Mouse (Mus musculus) layer of hippocampus, postnatal 25 days (tissue): ENCODE results near the gene Galnt10. TPM values are rescaled to one million over a fixed set of nuclear protein-coding genes. Genes with fewer than 3 reads are reported as not detected.

Experiments used
- DNase-seq, 2 experiments: peaks; one replicate each; pipeline ENCODE4 v3.0.0; 2022; ENCODE audit warnings: mixed read lengths in 2 of 2, low spot score in 1 of 2; ENCODE audit errors: extremely low spot score in 1 of 2
- total RNA-seq, 2 experiments: library from RNA; stranded (reverse); gene quantifications; 2 replicates each; pipeline ENCODE4 v1.2.3; 2021

The Galnt10 gene
- total RNA-seq, 2 experiments from 2014 or later = 7.1 TPM

- no peak for DNase-seq
Observed at GRCm38 (mm10) chr11:57633975-57634585, 11.2 kb upstream of the Galnt10 start.

DNA sequence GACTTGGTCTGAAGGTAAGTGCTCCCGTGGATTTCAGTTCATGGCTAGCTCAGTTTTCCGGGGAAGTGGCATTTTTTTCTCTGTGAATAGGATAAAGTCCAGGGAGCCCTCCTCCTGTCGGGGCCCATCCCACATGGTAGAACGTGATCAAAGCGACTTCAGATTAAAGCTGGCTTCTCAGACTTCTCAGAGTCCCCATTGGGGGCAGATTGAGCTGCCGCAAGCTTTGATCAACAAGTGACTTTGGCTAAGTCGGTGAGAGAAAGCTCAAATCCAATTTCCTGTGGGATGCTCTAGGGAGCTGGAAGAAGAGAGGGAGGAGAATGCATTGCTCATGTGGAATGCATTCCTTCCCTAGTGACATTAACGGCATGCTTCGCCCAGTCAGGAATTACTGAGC lies 10.1 kb upstream of the Galnt10 start:
- DNase-seq = no peak

DNA sequence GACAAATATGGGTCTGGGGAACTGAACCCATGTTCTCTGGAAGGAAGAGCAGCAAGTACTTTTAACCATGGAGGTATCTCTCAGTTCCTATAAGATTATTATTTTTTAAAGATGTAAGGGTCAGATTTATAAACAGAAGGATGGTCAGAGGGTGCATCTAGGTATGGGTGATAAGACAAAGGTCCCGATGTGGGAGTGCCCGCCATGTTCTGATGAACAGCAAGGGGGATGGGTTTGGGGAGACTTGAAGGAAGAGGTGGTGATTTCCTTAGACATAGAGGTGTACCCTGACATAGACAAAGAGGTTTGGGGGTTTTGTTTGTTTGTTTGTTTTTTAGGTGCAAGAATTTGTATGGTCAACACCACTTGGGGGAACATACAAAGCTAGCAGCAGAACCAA lies 1.6 kb upstream of the Galnt10 start:
- DNase-seq = no peak

GRCm38 (mm10) chr11:57644245-57645017 lies 811 bp upstream of the Galnt10 start:
- DNase-seq = no peak

GRCm38 (mm10) chr11:57645847-57646246 lies 605 bp downstream of the Galnt10 start:
- no peak for DNase-seq

- no peak for DNase-seq
Observed at GRCm38 (mm10) chr11:57646416-57646815, 1.2 kb downstream of the Galnt10 start.

DNA sequence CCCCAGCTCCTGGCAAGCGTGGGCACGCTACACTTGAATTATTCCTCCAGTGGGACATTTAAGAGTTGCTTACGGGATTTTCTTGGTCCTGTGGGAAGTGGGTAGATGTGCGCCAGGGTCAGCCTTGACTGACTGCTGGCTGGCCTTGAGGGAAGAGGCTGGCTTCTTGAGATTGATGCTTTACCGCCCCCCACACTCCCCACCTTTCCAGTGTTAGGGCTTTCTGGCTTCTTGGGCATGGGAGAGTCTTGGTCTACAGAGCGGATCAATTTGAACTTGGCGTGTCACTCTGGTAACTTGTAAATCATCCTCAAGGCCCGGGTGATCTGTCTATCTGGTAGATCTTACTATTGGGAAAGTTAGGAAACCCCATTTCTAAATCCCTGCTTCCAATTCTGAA lies 1.7 kb downstream of the Galnt10 start:
- no peak for DNase-seq

DNA sequence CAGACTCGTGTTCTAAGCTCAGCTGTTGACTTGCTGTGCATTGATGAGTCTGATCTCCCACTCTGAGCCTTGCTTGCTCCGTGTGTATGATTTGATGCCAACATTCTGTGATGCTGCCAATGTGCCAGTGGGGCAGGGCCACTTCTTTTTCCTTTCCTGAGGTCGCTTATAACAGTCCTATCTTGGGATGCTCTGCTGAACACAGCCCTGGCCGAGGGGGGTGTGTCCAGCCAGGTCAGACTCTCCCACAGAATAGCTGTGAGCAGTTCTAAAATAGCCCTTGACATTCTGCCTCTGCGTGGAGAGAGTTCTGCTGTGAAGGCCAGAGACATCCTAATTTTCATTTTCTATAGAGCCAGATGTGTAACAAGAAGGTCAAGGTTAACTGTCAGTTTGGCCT lies 2.2 kb downstream of the Galnt10 start:
- DNase-seq = no peak

DNA sequence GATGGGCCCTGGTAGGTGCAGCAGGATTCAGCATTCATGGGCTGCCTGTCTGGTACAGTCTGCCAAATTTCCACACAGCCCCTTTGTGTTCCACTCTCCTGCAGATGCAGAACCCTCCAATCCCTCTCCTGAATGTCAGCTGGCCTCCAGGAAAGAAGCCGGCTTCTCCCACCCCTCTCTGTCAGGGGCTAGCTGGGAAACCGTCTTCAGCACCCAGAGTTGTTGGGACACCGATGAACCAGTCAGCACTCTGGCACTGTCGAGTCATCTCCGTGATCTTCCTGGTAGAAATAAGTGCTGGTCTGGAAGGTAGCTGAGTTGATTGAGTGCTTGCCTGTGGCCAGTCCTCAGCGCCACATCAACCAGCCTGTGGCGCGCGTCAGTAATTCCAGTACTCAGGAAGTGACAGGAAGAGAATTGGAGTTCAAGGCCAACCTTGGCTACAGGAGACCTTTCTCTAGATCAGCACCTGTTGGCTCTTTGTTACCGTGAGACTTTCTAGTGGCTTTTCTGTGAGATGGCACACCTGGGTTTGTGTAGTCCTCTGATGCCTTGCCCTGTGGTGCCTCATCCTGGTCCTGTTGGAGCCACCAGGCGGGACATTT lies 3.1 kb downstream of the Galnt10 start:
- DNase-seq = no peak

- DNase-seq = no peak
Observed at GRCm38 (mm10) chr11:57649269-57649668, 4.0 kb downstream of the Galnt10 start.

DNA sequence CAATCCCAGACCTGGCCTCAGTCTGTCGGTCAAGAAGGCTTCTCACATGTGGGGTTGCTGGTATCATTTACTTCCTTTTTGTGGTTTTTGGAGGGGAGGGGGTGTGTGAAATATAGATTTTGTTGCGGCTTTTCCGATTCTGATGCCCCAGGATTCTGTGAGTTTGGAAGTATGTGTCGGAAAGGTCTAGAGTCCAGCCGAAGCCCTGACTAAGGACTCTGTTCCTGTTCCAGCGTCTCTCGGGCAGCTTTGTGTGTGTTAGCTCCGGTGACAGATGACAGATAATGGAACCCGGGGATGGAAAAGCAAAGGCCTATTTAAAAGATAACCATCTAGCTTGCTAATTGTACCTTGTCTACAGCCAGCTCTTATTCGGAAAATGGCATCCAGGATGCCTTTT lies 4.4 kb downstream of the Galnt10 start:
- no peak for DNase-seq

DNA sequence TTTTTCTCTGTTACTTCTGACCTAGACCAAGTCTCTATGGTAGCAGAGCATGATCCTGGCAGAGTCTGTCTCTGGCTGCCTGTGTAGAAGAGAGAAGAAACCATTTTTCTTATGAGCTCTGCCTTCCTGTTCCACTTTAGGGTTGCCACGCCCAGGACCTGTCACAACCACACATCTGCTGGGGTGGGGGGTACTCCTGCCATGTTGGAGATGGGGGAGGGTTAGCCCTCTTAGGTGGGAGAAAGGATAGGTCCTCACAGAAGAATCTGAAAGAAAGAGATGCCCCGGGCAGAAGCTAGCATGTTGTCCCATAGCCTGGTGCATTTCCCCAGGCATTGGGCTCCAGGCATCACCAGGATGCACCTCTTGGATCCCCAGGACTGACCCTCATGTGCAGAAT lies 5.6 kb downstream of the Galnt10 start:
- no peak for DNase-seq

GRCm38 (mm10) chr11:57651281-57651810 lies 6.1 kb downstream of the Galnt10 start:
- DNase-seq = peak in 1 of 2 experiments; percentile 31

GRCm38 (mm10) chr11:57652206-57652922 lies 7.1 kb downstream of the Galnt10 start:
- DNase-seq = no peak

DNA sequence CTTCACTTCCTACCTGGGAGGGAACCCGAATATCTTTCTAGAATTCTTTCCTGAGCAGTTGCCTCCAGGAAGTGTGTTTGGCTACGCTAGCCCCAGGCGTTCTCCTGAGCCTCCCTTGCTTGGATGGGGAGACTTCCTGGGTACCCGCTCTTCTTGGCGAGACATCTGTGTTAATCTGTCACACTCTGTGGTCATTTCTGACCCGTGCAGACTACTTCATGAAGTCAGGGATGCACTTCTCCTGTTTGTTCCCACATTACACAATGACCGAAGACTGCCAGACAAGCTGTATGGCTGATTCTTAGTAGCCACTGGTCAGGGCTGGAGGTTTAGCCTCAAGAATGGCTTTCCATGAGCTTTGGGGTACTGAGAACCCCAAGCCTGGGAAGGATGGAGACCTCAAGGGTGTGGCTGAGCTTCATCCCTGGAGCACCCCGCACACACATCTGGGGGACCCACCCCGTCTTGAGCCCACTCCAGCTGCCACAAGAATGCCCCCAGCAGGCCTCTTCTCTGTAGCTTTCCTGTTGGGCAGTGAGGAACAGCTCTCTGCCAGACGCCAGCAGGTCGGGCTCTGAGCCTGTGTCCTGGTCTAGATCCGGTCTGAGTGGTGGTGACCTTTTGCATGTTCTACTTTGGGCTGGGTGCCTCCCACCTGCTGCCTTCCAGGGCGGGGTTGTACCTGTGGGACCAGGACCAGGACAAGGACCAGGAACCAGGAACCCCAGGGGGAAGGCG lies 7.8 kb downstream of the Galnt10 start:
- no peak for DNase-seq

DNA sequence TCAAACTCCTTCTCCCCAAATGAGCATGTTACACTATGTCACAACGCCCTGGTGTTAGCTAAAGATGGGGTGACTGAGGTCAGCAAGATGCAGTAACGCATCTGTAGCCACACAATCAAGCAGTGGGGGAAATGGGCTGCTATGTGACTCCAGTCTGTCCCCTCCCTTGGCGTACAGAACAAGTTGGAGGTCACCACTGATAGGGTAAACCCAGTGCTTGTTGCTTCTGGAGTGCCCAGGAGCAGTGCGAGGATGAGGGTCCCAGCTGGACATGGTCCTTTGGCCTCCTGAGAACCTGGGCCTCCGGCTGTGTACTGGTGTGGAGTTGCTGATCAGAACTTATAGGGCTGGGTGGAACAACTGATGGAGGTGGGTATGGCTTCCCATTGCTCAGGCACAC lies 8.6 kb downstream of the Galnt10 start:
- DNase-seq = no peak

- no peak for DNase-seq
Observed at GRCm38 (mm10) chr11:57654386-57654785, 9.1 kb downstream of the Galnt10 start.

- DNase-seq = no peak
Observed at GRCm38 (mm10) chr11:57654977-57655397, 9.7 kb downstream of the Galnt10 start.

DNA sequence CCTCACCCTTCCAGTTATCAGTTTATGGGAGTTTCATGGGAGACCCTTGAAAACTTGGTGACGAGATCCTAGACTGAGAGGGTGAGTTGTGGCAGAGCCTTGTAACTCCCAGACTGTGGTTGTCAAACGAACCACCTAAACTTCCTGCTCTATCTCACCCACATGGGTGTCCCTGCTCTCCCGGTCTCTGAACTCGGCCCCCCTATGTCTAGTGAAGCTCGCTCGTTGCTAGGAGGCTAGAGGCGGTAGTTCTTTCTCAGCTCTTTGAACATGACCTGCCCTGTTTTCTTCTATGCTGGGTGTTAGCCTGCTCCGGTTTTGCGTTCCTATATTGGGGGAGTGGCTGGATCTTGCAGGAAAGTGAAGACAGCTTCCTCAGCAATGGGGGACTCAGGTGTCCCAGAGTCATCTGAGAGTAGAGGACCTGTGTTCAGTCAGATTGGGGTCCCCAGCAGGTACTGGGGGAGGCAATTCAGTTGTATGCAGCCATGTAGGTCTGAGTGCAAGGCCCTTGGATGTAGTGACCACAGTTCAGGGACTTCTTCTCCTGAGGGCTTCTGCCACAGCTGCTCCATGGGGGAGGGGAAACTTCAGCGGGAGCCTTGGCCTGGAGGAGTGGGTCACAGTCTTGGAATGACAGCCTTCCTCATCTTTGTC lies 10.6 kb downstream of the Galnt10 start:
- DNase-seq = no peak
